Mouse (Mus musculus): ENCODE data around the gene Cnr2. TPM values are rescaled to one million over a fixed set of nuclear protein-coding genes. Genes with fewer than 3 reads are reported as not detected.

Gene Cnr2
- polyA plus RNA-seq, 1 experiment from 2014 or later, result 0.06 TPM

GRCm38 (mm10) chr4:135966283-135966682 lies 71.1 kb downstream of the Cnr2 start:
- no peaks in the 10 kb centered on the region for H3K27me3 ChIP-seq (ENCODE audit: control insufficient read depth, insufficient read depth, low read depth, low read length)
- H3K4me2 ChIP-seq (ENCODE audit: low read length), result no peak overlapping the region
- no peak overlapping the region for H3K27ac ChIP-seq (ENCODE audit: low read length)
- no peaks in the 10 kb centered on the region for H3K9me3 ChIP-seq (replicated peaks; ENCODE audit: control insufficient read depth, low read length, poor library complexity, severe bottlenecking)
- no peak overlapping the region for H3K9ac ChIP-seq (ENCODE audit: low read depth, low read length)
- ATAC-seq, result no peak
- H3K4me3 ChIP-seq (ENCODE audit: low read depth, low read length), result no peak overlapping the region
- peaks cover 23% of the 10 kb centered on the region for H3K4me1 ChIP-seq (ENCODE audit: control insufficient read depth, insufficient read depth, low read length)
- WGBS, result 94% methylated on average over 16 of the region's 16 CpGs
- H3K36me3 ChIP-seq (ENCODE audit: control insufficient read depth, insufficient read depth, low read length), result peaks cover 25% of the 10 kb centered on the region

- no peaks in the 10 kb centered on the region for H3K27me3 ChIP-seq (ENCODE audit: control insufficient read depth, insufficient read depth, low read depth, low read length)
- no peaks in the 10 kb centered on the region for H3K9me3 ChIP-seq (replicated peaks; ENCODE audit: control insufficient read depth, low read length, poor library complexity, severe bottlenecking)
- H3K4me2 ChIP-seq (ENCODE audit: low read length), result no peak overlapping the region
- H3K9ac ChIP-seq (ENCODE audit: low read depth, low read length), result no peak overlapping the region
- WGBS, result 89% methylated on average over 18 of the region's 18 CpGs
- H3K27ac ChIP-seq (ENCODE audit: low read length), result no peak overlapping the region
- peaks cover 25% of the 10 kb centered on the region for H3K36me3 ChIP-seq (ENCODE audit: control insufficient read depth, insufficient read depth, low read length)
- peaks cover 29% of the 10 kb centered on the region for H3K4me1 ChIP-seq (ENCODE audit: control insufficient read depth, insufficient read depth, low read length)
- no peak for ATAC-seq
- H3K4me3 ChIP-seq (ENCODE audit: low read depth, low read length), result no peak overlapping the region
Measured at GRCm38 (mm10) chr4:135967086-135967760, 72.0 kb downstream of the Cnr2 start.

- H3K36me3 ChIP-seq (ENCODE audit: control insufficient read depth, insufficient read depth, low read length), result peaks cover 25% of the 10 kb centered on the region
- H3K4me1 ChIP-seq (ENCODE audit: control insufficient read depth, insufficient read depth, low read length), result peaks cover 23% of the 10 kb centered on the region
- no peaks in the 10 kb centered on the region for H3K27me3 ChIP-seq (ENCODE audit: control insufficient read depth, insufficient read depth, low read depth, low read length)
- no peak overlapping the region for H3K27ac ChIP-seq (ENCODE audit: low read length)
- no peak overlapping the region for H3K9ac ChIP-seq (ENCODE audit: low read depth, low read length)
- no peaks in the 10 kb centered on the region for H3K9me3 ChIP-seq (replicated peaks; ENCODE audit: control insufficient read depth, low read length, poor library complexity, severe bottlenecking)
- H3K4me2 ChIP-seq (ENCODE audit: low read length), result no peak overlapping the region
- WGBS, result 72% methylated on average over 16 of the region's 19 CpGs
- H3K4me3 ChIP-seq (ENCODE audit: low read depth, low read length), result no peak overlapping the region
- ATAC-seq, result no peak
Measured at GRCm38 (mm10) chr4:135968271-135968869, 73.2 kb downstream of the Cnr2 start.

GRCm38 (mm10) chr4:135969070-135969750 lies 74.0 kb downstream of the Cnr2 start:
- Histone ChIP-seq H3K4me1 (ENCODE audit: control insufficient read depth, insufficient read depth, low read length) (peaks cover 21% of the 10 kb centered on the region), H3K4me2 (ENCODE audit: low read length) (no peak overlapping the region), H3K9ac (ENCODE audit: low read depth, low read length) (no peak overlapping the region), H3K36me3 (ENCODE audit: control insufficient read depth, insufficient read depth, low read length) (peaks cover 25% of the 10 kb centered on the region), H3K9me3 (replicated peaks; ENCODE audit: control insufficient read depth, low read length, poor library complexity, severe bottlenecking) (no peaks in the 10 kb centered on the region), H3K4me3 (ENCODE audit: low read depth, low read length) (no peak overlapping the region), H3K27ac (ENCODE audit: low read length) (no peak overlapping the region), H3K27me3 (ENCODE audit: control insufficient read depth, insufficient read depth, low read depth, low read length) (no peaks in the 10 kb centered on the region)
- no peak for ATAC-seq
- 87% methylated on average over 13 of the region's 13 CpGs for WGBS

Other genes with a start within 250 kb of the Cnr2 start
- 0.20 and 0.31 TPM in 2 replicates for gene Ifnlr1, start 209.1 kb upstream of the Cnr2 start, polyA plus RNA-seq (2015; fragmentation: Nextera tagmentation; extraction: Ambion mirVana)
- gene Il22ra1, start 167.2 kb upstream of the Cnr2 start, polyA plus RNA-seq (2015; fragmentation: Nextera tagmentation; extraction: Ambion mirVana), result not detected in 2 replicates
- gene Myom3, start 135.7 kb upstream of the Cnr2 start, polyA plus RNA-seq (2015; fragmentation: Nextera tagmentation; extraction: Ambion mirVana), result 0.45 and 0.57 TPM in 2 replicates
- gene Srsf10, start 39.6 kb upstream of the Cnr2 start, polyA plus RNA-seq (2015; fragmentation: Nextera tagmentation; extraction: Ambion mirVana), result 190 and 211 TPM in 2 replicates
- 94.2 and 97.5 TPM in 2 replicates for gene Pnrc2, start 21.5 kb upstream of the Cnr2 start, polyA plus RNA-seq (2015; fragmentation: Nextera tagmentation; extraction: Ambion mirVana)
- 66.0 and 70.1 TPM in 2 replicates for gene Fuca1, start 25.3 kb downstream of the Cnr2 start, polyA plus RNA-seq (2015; fragmentation: Nextera tagmentation; extraction: Ambion mirVana)
- 59.3 and 68.6 TPM in 2 replicates for gene Hmgcl, start 51.1 kb downstream of the Cnr2 start, polyA plus RNA-seq (2015; fragmentation: Nextera tagmentation; extraction: Ambion mirVana)
- gene Gale, start 68.3 kb downstream of the Cnr2 start, polyA plus RNA-seq (2015; fragmentation: Nextera tagmentation; extraction: Ambion mirVana), result 41.2 and 47.7 TPM in 2 replicates
- gene Lypla2, start 77.2 kb downstream of the Cnr2 start, polyA plus RNA-seq (2015; fragmentation: Nextera tagmentation; extraction: Ambion mirVana), result 209 and 230 TPM in 2 replicates
- gene Pithd1, start 91.9 kb downstream of the Cnr2 start, polyA plus RNA-seq (2015; fragmentation: Nextera tagmentation; extraction: Ambion mirVana), result 68.3 and 72.0 TPM in 2 replicates
- gene Eloa, start 126.4 kb downstream of the Cnr2 start, polyA plus RNA-seq (2015; fragmentation: Nextera tagmentation; extraction: Ambion mirVana), result 26.7 and 28.7 TPM in 2 replicates
- gene Rpl11, start 158.0 kb downstream of the Cnr2 start, polyA plus RNA-seq (2015; fragmentation: Nextera tagmentation; extraction: Ambion mirVana), result 245 and 251 TPM in 2 replicates
- gene Id3, start 248.1 kb downstream of the Cnr2 start, polyA plus RNA-seq (2015; fragmentation: Nextera tagmentation; extraction: Ambion mirVana), result 110 and 114 TPM in 2 replicates

Measured in midbrain, embryonic 16.5 days (tissue).